17 mouse cellular contexts compared by ENCODE assay signal in the genomic region with DNA sequence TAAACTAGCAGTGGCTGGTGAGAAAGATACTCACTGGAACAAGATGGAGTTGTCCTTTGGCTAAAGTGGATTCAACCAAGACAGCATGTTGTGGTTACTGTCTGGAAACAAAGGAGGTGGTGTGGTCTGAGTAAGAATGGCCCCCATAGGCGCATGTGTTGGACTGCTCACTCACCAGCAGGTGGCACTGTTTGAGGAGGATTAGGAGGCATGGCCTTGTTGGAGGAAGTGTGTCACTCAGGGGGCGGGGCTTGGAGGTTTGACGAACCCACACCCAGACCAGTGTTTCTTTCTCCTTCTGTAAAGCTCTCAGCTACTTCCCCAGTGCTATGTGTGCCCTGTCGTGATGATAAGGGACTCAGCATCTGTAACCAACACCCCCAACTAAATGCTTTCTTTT. TPM values are rescaled to one million over a fixed set of nuclear protein-coding genes. Genes with fewer than 3 reads are reported as not detected.
DNase-seq lines count a peak whose midpoint lies in the region; ATAC-seq and TF ChIP-seq lines count a peak whose summit lies in the region.
"Had no signal": no experiment of that assay in that cellular context is flagged by ENCODE, and none has a peak within 500 bp of the region (broad histone marks: within the 10 kb centered on the region; RNA-seq: fewer than 3 reads in every experiment).

No protein-coding gene starts in this region.

- H3K36me3 ChIP-seq in kidney, postnatal 0 days (ENCODE audit: insufficient read depth, low read length), result no peaks in the 10 kb centered on the region
- H3K36me3 ChIP-seq in forebrain, postnatal 0 days (ENCODE audit: insufficient read depth), result no peaks in the 10 kb centered on the region
- H3K36me3 ChIP-seq: forebrain, embryonic 15.5 days; hindbrain, embryonic 12.5 days; midbrain, embryonic 13.5 days; neural tube, embryonic 12.5 days had no signal

- ATAC-seq in kidney, postnatal 0 days (replicated peaks; ENCODE audit: low FRiP score, low read depth), result no peak
- ATAC-seq in forebrain, postnatal 0 days, result no peak
- ATAC-seq: forebrain, embryonic 15.5 days; intestine, postnatal 0 days; midbrain, embryonic 13.5 days had no signal

- peak; percentile 35 for TF ChIP-seq CTCF in kidney, postnatal 0 days (IDR thresholded peaks at IDR 0.05; ENCODE audit: low read depth)
- no peak for TF ChIP-seq CTCF in forebrain, postnatal 0 days (IDR thresholded peaks at IDR 0.05; ENCODE audit: low read depth)

- DNase-seq in kidney, postnatal 0 days (ENCODE audit: low spot score), result no peak
- no peak for DNase-seq in kidney, adult 8-10 months
- DNase-seq in thymus, postnatal 4 days, result peak; percentile 31
- DNase-seq in thymus, adult 18-20 months, result no peak
- peak; percentile 6 for DNase-seq in T-cell, adult 2 months (ENCODE audit: low spot score)
- peak; percentile 52 for DNase-seq in testis, postnatal 14 days (ENCODE audit: low spot score)
- no peak for DNase-seq in gastrocnemius, postnatal 10 days
- DNase-seq in forebrain, postnatal 0 days, result no peak
- DNase-seq: cerebellum, adult 8-10 months; gastrocnemius, postnatal 36 days; lung, postnatal 14 days had no signal

- no peak overlapping the region for H3K4me3 ChIP-seq in kidney, postnatal 0 days (replicated peaks; ENCODE audit: low read depth, low read length)
- no peak overlapping the region for H3K4me3 ChIP-seq in forebrain, postnatal 0 days (ENCODE audit: low read depth, low read length)
- H3K4me3 ChIP-seq: forebrain, embryonic 15.5 days; hindbrain, embryonic 12.5 days; left cerebral cortex, adult 2 months; midbrain, embryonic 13.5 days; neural tube, embryonic 12.5 days had no signal

- H3K27ac ChIP-seq in kidney, postnatal 0 days, result no peak overlapping the region
- no peak overlapping the region for H3K27ac ChIP-seq in forebrain, postnatal 0 days (ENCODE audit: low read depth, low read length)
- H3K27ac ChIP-seq: forebrain, embryonic 15.5 days; hindbrain, embryonic 12.5 days; left cerebral cortex, adult 2 months; midbrain, embryonic 13.5 days; neural tube, embryonic 12.5 days had no signal

- no peak overlapping the region for H3K9ac ChIP-seq in kidney, postnatal 0 days (ENCODE audit: low read depth, low read length)
- H3K9ac ChIP-seq in forebrain, postnatal 0 days, result no peak overlapping the region
- H3K9ac ChIP-seq: forebrain, embryonic 15.5 days; hindbrain, embryonic 12.5 days; midbrain, embryonic 13.5 days; neural tube, embryonic 12.5 days had no signal

- no peak overlapping the region for H3K4me2 ChIP-seq in kidney, postnatal 0 days (ENCODE audit: low read length)
- no peak overlapping the region for H3K4me2 ChIP-seq in forebrain, postnatal 0 days (ENCODE audit: low read depth)
- H3K4me2 ChIP-seq: forebrain, embryonic 15.5 days; hindbrain, embryonic 12.5 days; midbrain, embryonic 13.5 days; neural tube, embryonic 12.5 days had no signal

- H3K9me3 ChIP-seq in kidney, postnatal 0 days (replicated peaks; ENCODE audit: low read length), result no peaks in the 10 kb centered on the region
- H3K9me3 ChIP-seq in forebrain, postnatal 0 days (ENCODE audit: low read length), result no peaks in the 10 kb centered on the region
- H3K9me3 ChIP-seq: forebrain, embryonic 15.5 days; hindbrain, embryonic 12.5 days; midbrain, embryonic 13.5 days had no signal

- H3K4me1 ChIP-seq in kidney, postnatal 0 days (replicated peaks; ENCODE audit: insufficient read depth, low read length), result no peaks in the 10 kb centered on the region
- H3K4me1 ChIP-seq in forebrain, postnatal 0 days (ENCODE audit: insufficient read depth), result no peaks in the 10 kb centered on the region
- H3K4me1 ChIP-seq: forebrain, embryonic 15.5 days; hindbrain, embryonic 12.5 days; neural tube, embryonic 12.5 days had no signal

- 95% methylated on average over 4 of the region's 4 CpGs for WGBS in kidney, postnatal 0 days
- 90% methylated on average over 4 of the region's 4 CpGs for WGBS in forebrain, postnatal 0 days

- H3K27me3 ChIP-seq in kidney, postnatal 0 days (ENCODE audit: insufficient read depth, low read length), result no peaks in the 10 kb centered on the region
- no peaks in the 10 kb centered on the region for H3K27me3 ChIP-seq in forebrain, postnatal 0 days (ENCODE audit: insufficient read depth, low read length)
- H3K27me3 ChIP-seq: forebrain, embryonic 15.5 days; hindbrain, embryonic 12.5 days; midbrain, embryonic 13.5 days; neural tube, embryonic 12.5 days had no signal

RNA-seq across cellular contexts. Expression of gene Bicdl1, which starts 38.6 kb away (rescaled TPM):
- polyA plus RNA-seq in kidney, postnatal 0 days (2015; fragmentation: Nextera tagmentation; extraction: Ambion mirVana), result 12.3 and 12.5 TPM in 2 replicates
- total RNA-seq in gastrocnemius, postnatal 10 days (2021), result 1 to 10 TPM; 3.9 to 4.0 TPM
- 183 and 184 TPM in 2 replicates for total RNA-seq in forebrain, postnatal 0 days (2014; rRNA removed)
- 21.6 and 27.6 TPM in 2 replicates for polyA plus RNA-seq in forebrain, postnatal 0 days (2015; fragmentation: Nextera tagmentation; extraction: Ambion mirVana)

Comparison
In these comparisons a context has a peak if more than half of its experiments do, and no peak if none do; other contexts are left out.
1. DNase-seq: peak in thymus, postnatal 4 days (single experiment), T-cell, adult 2 months (single experiment) and testis, postnatal 14 days (single experiment); none in kidney, postnatal 0 days (single experiment), kidney, adult 8-10 months (0 of 2), thymus, adult 18-20 months (0 of 2), gastrocnemius, postnatal 10 days (single experiment) and forebrain, postnatal 0 days (single experiment).
2. RNA of gene Bicdl1, which starts 38.6 kb away (total RNA-seq): 183 to 184 TPM in forebrain, postnatal 0 days; 3.9 to 4.0 TPM in gastrocnemius, postnatal 10 days; every median in the first group is over 10 times any median in the second.